Mouse (Mus musculus) kidney, adult 2 months (tissue): ENCODE measurements around the gene Serpina11. TPM values are rescaled to one million over a fixed set of nuclear protein-coding genes. Genes with fewer than 3 reads are reported as not detected.

Experiments
- DNase-seq: peaks from one replicate; pipeline ENCODE4 v3.0.0; 2021
- H3K27ac ChIP-seq: fragments of 200-500 bp; 2 replicates; pipeline ENCODE4 v1.5.1; 2012; ENCODE audit warnings: low read depth, low read length, control low read depth, inconsistent platforms; ENCODE audit not compliant: insufficient read depth
- H3K27me3 ChIP-seq: fragments of 200-500 bp; replicated peaks from 2 replicates; pipeline ENCODE4 v1.6.1; 2012; ENCODE audit warnings: mild to moderate bottlenecking, moderate library complexity, low read length, inconsistent platforms; ENCODE audit not compliant: control insufficient read depth, insufficient read depth
- H3K36me3 ChIP-seq: fragments of 200-500 bp; 2 replicates; pipeline ENCODE4 v1.6.1; 2012; ENCODE audit warnings: mild to moderate bottlenecking, moderate library complexity, low read length, inconsistent platforms; ENCODE audit not compliant: control insufficient read depth, insufficient read depth
- H3K4me1 ChIP-seq: fragments of 200-500 bp; 2 replicates; pipeline ENCODE4 v1.6.1; 2011; ENCODE audit warnings: low read length; ENCODE audit not compliant: control insufficient read depth, insufficient read depth
- H3K4me3 ChIP-seq: fragments of 200-500 bp; 2 replicates; pipeline ENCODE4 v1.5.1; 2011; ENCODE audit warnings: mild to moderate bottlenecking, low read depth, low read length, control low read depth; ENCODE audit not compliant: insufficient read depth
- CTCF ChIP-seq: fragments of 200-500 bp; conservative IDR thresholded peaks from 2 replicates; pipeline ENCODE4 v1.5.1; 2011; ENCODE audit warnings: low read depth, mild to moderate bottlenecking, control low read depth, low read length, moderate library complexity, mixed read lengths; ENCODE audit not compliant: insufficient read depth, insufficient read length
- POLR2A ChIP-seq: fragments of 200-500 bp; IDR thresholded peaks from one replicate; pipeline ENCODE4 v1.6.1; 2011; ENCODE audit warnings: low read depth, low read length, control low read depth
- WGBS: fragments of 180-500 bp; shearing (Covaris S2); methylation state at CpG from one replicate; pipeline ENCODE4 v1.1.7; 2018; 5-methylcytosine and 5-hydroxymethylcytosine counted together
- polyA plus RNA-seq: library from polyadenylated mRNA; depleted of rRNA; stranded (reverse); fragments of >200 nt; gene quantifications from 2 replicates; pipeline ENCODE4 v1.2.3, GENCODE M21; 2012; rRNA removed

Serpina11 gene
- 0.11 TPM in 1 of 2 replicates, not detected in the other for polyA plus RNA-seq

DNA sequence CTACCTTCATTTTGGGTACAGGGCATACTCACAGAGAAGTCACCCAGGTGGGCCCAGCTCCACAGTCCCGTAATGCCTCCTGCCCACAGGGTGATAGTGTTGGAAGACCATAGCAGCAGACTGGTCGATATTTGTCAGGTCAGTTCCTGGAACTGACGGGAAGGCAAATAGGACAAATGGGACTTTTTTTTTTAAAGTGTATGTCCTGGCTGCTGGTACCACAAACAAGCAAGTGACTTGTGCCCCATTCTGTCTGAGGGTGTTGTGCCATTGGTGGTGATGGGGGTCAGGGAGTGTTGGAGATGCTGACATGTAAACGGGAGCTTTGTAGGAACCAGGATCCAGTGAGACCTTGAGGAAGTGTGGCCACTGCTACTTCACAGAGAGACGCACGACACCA lies at the start of gene Serpina11:
Gene Serpina11, minus strand, starts transcription at position 101 of the 400 bp plus-strand sequence.
- no peak for DNase-seq
- no peaks in the 10 kb centered on the region for H3K4me1 ChIP-seq

GRCm38 (mm10) chr12:104038181-104038580 lies 48.4 kb upstream of the Serpina11 start:
- H3K27me3 ChIP-seq = no peaks in the 10 kb centered on the region
- DNase-seq = no peak
- H3K27ac ChIP-seq = no peak overlapping the region
- H3K36me3 ChIP-seq = no peaks in the 10 kb centered on the region
- TF ChIP-seq CTCF (no peak), POLR2A (no peak)
- WGBS = 91% methylated on average over 7 of the region's 7 CpGs
- no peaks in the 10 kb centered on the region for H3K4me1 ChIP-seq
- no peak overlapping the region for H3K4me3 ChIP-seq

More for the DNA sequence above, at the start of gene Serpina11:
- TF ChIP-seq CTCF (no peak), POLR2A (no peak)
- WGBS = 88% methylated on average over 6 of the region's 6 CpGs
- Histone ChIP-seq H3K36me3 (no peaks in the 10 kb centered on the region), H3K27ac (no peak within 1 kb of the TSS), H3K27me3 (no peaks in the 10 kb centered on the region), H3K4me3 (no peak within 1 kb of the TSS)

GRCm38 (mm10) chr12:104033752-104034151 lies 44.0 kb upstream of the Serpina11 start:
- Histone ChIP-seq H3K4me3 (no peak overlapping the region), H3K27me3 (no peaks in the 10 kb centered on the region), H3K27ac (no peak overlapping the region), H3K4me1 (no peaks in the 10 kb centered on the region), H3K36me3 (no peaks in the 10 kb centered on the region)
- TF ChIP-seq CTCF (no peak), POLR2A (no peak)
- 100% methylated on average over 1 of the region's 1 CpGs for WGBS
- no peak for DNase-seq

GRCm38 (mm10) chr12:104029986-104030385 lies 40.2 kb upstream of the Serpina11 start:
- no peaks in the 10 kb centered on the region for H3K36me3 ChIP-seq
- no peaks in the 10 kb centered on the region for H3K4me1 ChIP-seq
- no peak overlapping the region for H3K27ac ChIP-seq
- H3K27me3 ChIP-seq = no peaks in the 10 kb centered on the region
- DNase-seq = peak; percentile 20
- TF ChIP-seq CTCF (peak; percentile 71), POLR2A (no peak)
- no peak overlapping the region for H3K4me3 ChIP-seq
- WGBS = 46% methylated on average over 8 of the region's 8 CpGs

GRCm38 (mm10) chr12:104015280-104015679 lies 25.5 kb upstream of the Serpina11 start:
- 45% methylated on average over 3 of the region's 3 CpGs for WGBS
- no peak for DNase-seq
- no peak for TF ChIP-seq POLR2A
- no peak for TF ChIP-seq CTCF

DNA sequence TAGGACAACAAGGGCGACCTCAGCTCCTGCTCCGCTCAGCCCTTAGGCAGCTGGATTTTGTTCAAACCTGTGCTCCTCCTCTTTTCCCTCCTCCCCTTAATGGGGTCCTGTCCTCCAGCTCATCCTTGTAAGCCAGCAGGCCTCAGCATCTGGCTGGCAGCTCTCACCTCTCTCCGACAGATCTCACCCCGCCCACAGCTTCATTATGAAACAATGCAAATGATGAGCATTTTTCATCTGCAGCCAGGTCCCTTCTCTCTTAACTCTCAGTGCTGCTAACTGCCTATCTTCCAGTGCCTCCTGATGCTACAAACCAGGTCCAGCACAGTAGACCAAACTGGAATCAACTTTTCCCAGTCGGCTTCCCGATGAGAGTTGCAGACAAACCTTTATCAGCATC lies 23.9 kb upstream of the Serpina11 start, which contains the start of gene Serpina9:
Gene Serpina9, minus strand, starts transcription at position 136 of the 400 bp plus-strand sequence.
- Histone ChIP-seq H3K27me3 (no peaks in the 10 kb centered on the region), H3K4me3 (no peak within 1 kb of the TSS), H3K36me3 (no peaks in the 10 kb centered on the region), H3K4me1 (no peaks in the 10 kb centered on the region), H3K27ac (no peak within 1 kb of the TSS)
- 87% methylated on average over 6 of the region's 6 CpGs for WGBS
- no peak for TF ChIP-seq POLR2A
- no peak for TF ChIP-seq CTCF
- DNase-seq = no peak

More at GRCm38 (mm10) chr12:104015280-104015679, 25.5 kb upstream of the Serpina11 start:
- Histone ChIP-seq H3K4me1 (no peaks in the 10 kb centered on the region), H3K27ac (no peak overlapping the region), H3K27me3 (no peaks in the 10 kb centered on the region), H3K36me3 (no peaks in the 10 kb centered on the region), H3K4me3 (no peak overlapping the region)

- no peak for TF ChIP-seq POLR2A
- TF ChIP-seq CTCF = no peak
- WGBS = 89% methylated on average over 5 of the region's 5 CpGs
- DNase-seq = no peak
These were observed 14.9 kb upstream of the Serpina11 start for GRCm38 (mm10) chr12:104004689-104005088.

DNA sequence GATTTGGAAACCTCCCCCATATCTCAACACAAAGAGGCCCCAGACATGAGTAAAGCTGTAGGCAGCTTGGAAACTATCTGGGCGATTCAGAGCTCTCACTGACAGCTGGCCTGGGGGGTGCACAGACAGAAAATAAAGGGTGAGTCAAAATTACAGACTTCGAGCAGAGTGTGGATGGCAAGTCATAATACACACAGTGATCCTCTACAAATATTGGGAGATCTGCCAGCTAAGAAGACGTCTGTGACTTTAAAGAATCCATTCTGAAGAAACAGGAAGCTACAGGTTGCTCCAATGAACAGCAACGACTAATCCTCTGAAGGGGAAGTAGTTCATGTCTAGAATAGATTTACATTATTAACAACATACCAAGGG lies 13.5 kb upstream of the Serpina11 start:
- WGBS = 36% methylated on average over 4 of the region's 4 CpGs
- H3K36me3 ChIP-seq = no peaks in the 10 kb centered on the region
- H3K27ac ChIP-seq = no peak overlapping the region
- H3K27me3 ChIP-seq = no peaks in the 10 kb centered on the region
- TF ChIP-seq CTCF (no peak), POLR2A (no peak)
- no peak for DNase-seq
- H3K4me1 ChIP-seq = no peaks in the 10 kb centered on the region
- H3K4me3 ChIP-seq = no peak overlapping the region

More at GRCm38 (mm10) chr12:104004689-104005088, 14.9 kb upstream of the Serpina11 start:
- no peaks in the 10 kb centered on the region for H3K4me1 ChIP-seq
- no peaks in the 10 kb centered on the region for H3K27me3 ChIP-seq
- no peak overlapping the region for H3K27ac ChIP-seq
- no peak overlapping the region for H3K4me3 ChIP-seq
- H3K36me3 ChIP-seq = no peaks in the 10 kb centered on the region
